Comparison of ENCODE assay signal across 8 mouse cellular contexts in the genomic region with DNA sequence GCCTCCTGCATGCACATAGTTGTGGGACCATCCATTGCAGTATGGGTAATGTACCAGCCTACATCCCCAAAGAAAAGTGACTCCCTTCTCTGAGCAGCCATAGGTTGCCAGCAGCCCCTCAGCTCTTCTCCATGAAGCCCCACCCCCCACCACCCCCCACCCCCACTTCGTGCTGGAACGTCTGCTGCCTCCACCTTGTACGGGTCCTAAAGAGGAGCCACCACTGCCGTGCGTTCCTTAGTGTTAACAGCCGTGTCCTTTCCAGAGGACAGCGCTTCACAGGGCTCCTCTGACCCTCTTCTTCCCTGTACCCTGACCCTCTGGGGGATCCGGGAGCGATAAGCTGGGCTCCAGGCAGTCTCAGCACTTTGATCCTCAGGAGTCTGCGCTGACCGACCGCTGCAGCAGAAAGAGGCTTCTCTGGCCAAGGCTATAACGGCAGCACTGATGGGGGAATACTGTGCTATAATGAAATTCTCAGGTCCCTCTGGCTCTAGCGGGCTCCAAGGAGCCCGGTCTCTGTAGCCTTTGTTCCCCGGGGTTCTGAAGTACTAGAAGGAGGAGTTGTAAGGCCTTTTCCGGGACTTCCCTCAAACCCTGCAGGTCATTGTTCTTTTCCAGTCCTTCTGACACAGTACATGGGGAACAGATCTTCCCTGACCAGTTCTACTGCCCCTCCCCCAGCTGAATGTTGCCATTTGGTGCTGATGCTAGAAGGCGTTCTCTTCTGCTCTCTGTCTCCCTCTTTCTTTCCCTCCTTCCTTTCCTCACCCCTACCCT. TPM values are rescaled to one million over a fixed set of nuclear protein-coding genes. Genes with fewer than 3 reads are reported as not detected.
DNase-seq lines count a peak whose midpoint lies in the region; ATAC-seq and TF ChIP-seq lines count a peak whose summit lies in the region.

No protein-coding gene starts in this region.

- peak; percentile 46 for DNase-seq in adrenal gland, postnatal 14 days
- no peak for DNase-seq in adrenal gland, postnatal 4 days (ENCODE audit: low spot score in 2 of 2)
- DNase-seq in urinary bladder, postnatal 14 days (ENCODE audit: low spot score), result peak; percentile 63
- no peak for DNase-seq in urinary bladder, postnatal 10 days (ENCODE audit: low spot score)
- peak; percentile 62 for DNase-seq in left cerebral cortex, postnatal 4 days

- intact Hi-C loops in left cerebral cortex, postnatal 4 days (cut with DNase I), result no loop called here

- peak overlapping the region; percentile 59 for H3K9ac ChIP-seq in heart, embryonic 15.5 days

- no peaks in the 10 kb centered on the region for H3K27me3 ChIP-seq in heart, embryonic 15.5 days
- H3K27me3 ChIP-seq in myocyte (ENCODE audit: control insufficient read depth, insufficient read depth, insufficient read length), result no peaks in the 10 kb centered on the region

- no peaks in the 10 kb centered on the region for H3K79me2 ChIP-seq in myocyte (ENCODE audit: control insufficient read depth, insufficient read depth)

- TF ChIP-seq POLR2A in myocyte (IDR thresholded peaks at IDR 0.05; ENCODE audit: insufficient read length, low read depth), result no peak

- peak; percentile 47 for ATAC-seq in heart, embryonic 15.5 days (replicated peaks; ENCODE audit: insufficient number of reproducible peaks, insufficient read depth, low FRiP score, low read depth)
- ATAC-seq in activated CD4-positive, CD25-positive, alpha-beta regulatory T cell, adult 4 months, result no peak

- 2% methylated on average over 18 of the region's 18 CpGs for WGBS in heart, embryonic 15.5 days

- no peak overlapping the region for H3ac ChIP-seq in myocyte (ENCODE audit: control insufficient read depth, insufficient read length)

- H3K4me1 ChIP-seq in heart, embryonic 15.5 days (replicated peaks), result peaks cover 13% of the 10 kb centered on the region

- no peaks in the 10 kb centered on the region for H3K36me3 ChIP-seq in heart, embryonic 15.5 days
- H3K36me3 ChIP-seq in myocyte (ENCODE audit: control insufficient read depth, insufficient read depth), result no peaks in the 10 kb centered on the region

- peak overlapping the region; percentile 80 for H3K4me2 ChIP-seq in heart, embryonic 15.5 days
- peak overlapping the region; percentile 68 for H3K4me2 ChIP-seq in myocyte (ENCODE audit: low read depth)

- peak overlapping the region; percentile 43 for H3K4me3 ChIP-seq in heart, embryonic 15.5 days
- no peak overlapping the region for H3K4me3 ChIP-seq in myocyte

- no peaks in the 10 kb centered on the region for H3K9me3 ChIP-seq in heart, embryonic 15.5 days (replicated peaks)

- H3K27ac ChIP-seq in heart, embryonic 15.5 days, result 0 out of 2 replicates have a peak overlapping the region, but pooled peaks have one; percentile 21

TF ChIP-seq in myocyte, 11 proteins besides CTCF, POLR2A, EP300 and RAD21:
- no peak for TF ChIP-seq TCF12 (IDR thresholded peaks at IDR 0.05; ENCODE audit: insufficient read depth, poor library complexity, severe bottlenecking)
- TF ChIP-seq USF1 (IDR thresholded peaks at IDR 0.05; ENCODE audit: low read depth), result no peak
- no peak for TF ChIP-seq MYOG (IDR thresholded peaks at IDR 0.05; ENCODE audit: control insufficient read depth in 1 of 3, insufficient read depth in 1 of 3, insufficient read length in 2 of 3, low read depth in 2 of 3)
- no peak for TF ChIP-seq CEBPB (IDR thresholded peaks at IDR 0.05; ENCODE audit: insufficient read depth, poor library complexity, severe bottlenecking)
- no peak for TF ChIP-seq SRF (IDR thresholded peaks at IDR 0.05; ENCODE audit: control insufficient read depth, insufficient read length, low read depth)
- no peak for TF ChIP-seq E2F4 (IDR thresholded peaks at IDR 0.05; ENCODE audit: insufficient read depth)
- no peak for TF ChIP-seq MYOD1 (IDR thresholded peaks at IDR 0.05; ENCODE audit: control insufficient read depth in 1 of 3, insufficient read length in 2 of 3, low read depth in 2 of 3)
- no peak for TF ChIP-seq REST (IDR thresholded peaks at IDR 0.05; ENCODE audit: insufficient read depth, insufficient read length)
- no peak for TF ChIP-seq TCF3 (IDR thresholded peaks at IDR 0.05; ENCODE audit: insufficient read length, low read depth)
- no peak for TF ChIP-seq POLR2AphosphoS2 (IDR thresholded peaks at IDR 0.05; ENCODE audit: insufficient read length, low read depth)
- no peak for TF ChIP-seq MAX (IDR thresholded peaks at IDR 0.05; ENCODE audit: low read depth)

RNA-seq across cellular contexts. Expression of a gene that starts 10.1 kb away (rescaled TPM):
- total RNA-seq in adrenal gland, postnatal 14 days (2021), result 42.4 and 49.8 TPM in 2 replicates
- 10 to 100 TPM; 47.0 to 51.8 TPM for total RNA-seq in adrenal gland, postnatal 4 days (2021)
- polyA plus RNA-seq in heart, embryonic 15.5 days (2015; fragmentation: Nextera tagmentation; extraction: Ambion mirVana), result 47.4 and 57.4 TPM in 2 replicates
- 10 to 100 TPM; 93.2 to 99.2 TPM for total RNA-seq in left cerebral cortex, postnatal 4 days (2021)
- polyA plus RNA-seq in myocyte (2012; fragmentation: generic; extraction: Trizol), result 140 TPM
- polyA plus RNA-seq in activated CD4-positive, CD25-positive, alpha-beta regulatory T cell, adult 4 months (2017; shearing (Covaris generic)), result 10 to 100 TPM; 31.4 to 32.9 TPM

RNA-seq across cellular contexts. Expression of a gene that starts 27.0 kb away (rescaled TPM):
- total RNA-seq in adrenal gland, postnatal 14 days (2021), result 27.6 and 29.3 TPM in 2 replicates
- 10 to 100 TPM; 45.6 to 52.5 TPM for total RNA-seq in adrenal gland, postnatal 4 days (2021)
- 34.0 and 39.8 TPM in 2 replicates for polyA plus RNA-seq in heart, embryonic 15.5 days (2015; fragmentation: Nextera tagmentation; extraction: Ambion mirVana)
- total RNA-seq in left cerebral cortex, postnatal 4 days (2021), result 1 to 10 TPM; 8.1 to 9.1 TPM
- polyA plus RNA-seq in myocyte (2012; fragmentation: generic; extraction: Trizol), result 23.5 TPM
- polyA plus RNA-seq in activated CD4-positive, CD25-positive, alpha-beta regulatory T cell, adult 4 months (2017; shearing (Covaris generic)), result 10 to 100 TPM; 30.2 to 33.5 TPM

RNA-seq across cellular contexts. Expression of a gene that starts 49.9 kb away (rescaled TPM):
- 18.2 and 23.3 TPM in 2 replicates for total RNA-seq in adrenal gland, postnatal 14 days (2021)
- total RNA-seq in adrenal gland, postnatal 4 days (2021), result 10 to 100 TPM; 27.3 to 27.5 TPM
- 23.1 and 35.5 TPM in 2 replicates for polyA plus RNA-seq in heart, embryonic 15.5 days (2015; fragmentation: Nextera tagmentation; extraction: Ambion mirVana)
- total RNA-seq in left cerebral cortex, postnatal 4 days (2021), result 1 to 10 TPM; 4.2 TPM
- polyA plus RNA-seq in myocyte (2012; fragmentation: generic; extraction: Trizol), result 30.8 TPM
- polyA plus RNA-seq in activated CD4-positive, CD25-positive, alpha-beta regulatory T cell, adult 4 months (2017; shearing (Covaris generic)), result under 1 TPM in 1 of 2 experiments, not detected in 1; 0.20 TPM

RNA-seq across cellular contexts. Expression of a gene that starts 51.5 kb away (rescaled TPM):
- total RNA-seq in adrenal gland, postnatal 14 days (2021), result 0.75 and 0.93 TPM in 2 replicates
- total RNA-seq in adrenal gland, postnatal 4 days (2021), result 1 to 10 TPM; 1.6 to 2.3 TPM
- polyA plus RNA-seq in heart, embryonic 15.5 days (2015; fragmentation: Nextera tagmentation; extraction: Ambion mirVana), result 1.1 and 1.9 TPM in 2 replicates
- total RNA-seq in left cerebral cortex, postnatal 4 days (2021), result 10 to 100 TPM; 15.0 to 17.2 TPM
- 0.20 TPM for polyA plus RNA-seq in myocyte (2012; fragmentation: generic; extraction: Trizol)
- under 1 TPM; 0.57 TPM for polyA plus RNA-seq in activated CD4-positive, CD25-positive, alpha-beta regulatory T cell, adult 4 months (2017; shearing (Covaris generic))

Comparison
In these comparisons a context has a peak if more than half of its experiments do, and no peak if none do; other contexts are left out.
1. DNase-seq: peak in adrenal gland, postnatal 14 days (single experiment), urinary bladder, postnatal 14 days (single experiment) and left cerebral cortex, postnatal 4 days (single experiment); none in adrenal gland, postnatal 4 days (0 of 2) and urinary bladder, postnatal 10 days (single experiment).